Mouse (Mus musculus) MEL (cell line): ENCODE measurements at regions not wholly inside any gene's neighbourhood (a gene's known extent, or its start where the extent isn't known, plus 50 kb on each side); places are given as distances from the start of the nearest gene placed in this dataset.

ENCODE experiments used
- DNase-seq: peaks from one replicate; pipeline ENCODE4 v3.0.0; 2011; ENCODE audit warnings: low read depth, low spot score
- H3K27ac ChIP-seq: 2 replicates; pipeline ENCODE4 v1.5.1; 2012; ENCODE audit warnings: low read depth, mild to moderate bottlenecking, control low read depth, low read length, moderate library complexity; ENCODE audit not compliant: control insufficient read depth
- H3K27me3 ChIP-seq, 2 experiments: fragments of 150-350 bp in 1 of 2; sonication (generic) in 1 of 2; 2 replicates each; pipeline ENCODE4 v1.6.1; 2012; ENCODE audit warnings: low read length in 2 of 2, mild to moderate bottlenecking in 2 of 2, improper control_type of control experiment in 1 of 2, moderate library complexity in 1 of 2; ENCODE audit not compliant: insufficient read depth in 2 of 2, control insufficient read depth in 1 of 2
- H3K36me3 ChIP-seq, 2 experiments: 2 replicates each; pipeline ENCODE4 v1.6.1; 2012 to 2014; ENCODE audit warnings: low read length in 2 of 2, improper control_type of control experiment in 1 of 2, inconsistent platforms in 1 of 2, mild to moderate bottlenecking in 1 of 2; ENCODE audit not compliant: insufficient read depth in 2 of 2, control insufficient read depth in 1 of 2
- H3K4me1 ChIP-seq, 2 experiments: fragments of 150-350 bp in 1 of 2; sonication (generic) in 1 of 2; 2 replicates each; pipeline ENCODE4 v1.6.1; 2012; ENCODE audit warnings: low read length in 2 of 2, improper control_type of control experiment in 1 of 2, mild to moderate bottlenecking in 1 of 2; ENCODE audit not compliant: insufficient read depth in 2 of 2, control insufficient read depth in 1 of 2
- H3K4me3 ChIP-seq, 2 experiments: fragments of 150-350 bp in 1 of 2; sonication (generic) in 1 of 2; 2 replicates each; pipeline ENCODE4 v1.5.1; 2012; ENCODE audit warnings: low read depth in 2 of 2, low read length in 2 of 2, mild to moderate bottlenecking in 2 of 2, moderate library complexity in 2 of 2, control low read depth in 1 of 2, improper control_type of control experiment in 1 of 2; ENCODE audit not compliant: control insufficient read depth in 1 of 2, insufficient read depth in 1 of 2
- H3K79me2 ChIP-seq: 2 replicates; pipeline ENCODE4 v1.6.1; 2012; ENCODE audit warnings: mild to moderate bottlenecking, low read length, moderate library complexity; ENCODE audit not compliant: control insufficient read depth, poor library complexity, insufficient read depth
- H3K9ac ChIP-seq: 2 replicates; pipeline ENCODE4 v1.6.1; 2012; ENCODE audit warnings: low read depth, mild to moderate bottlenecking, control low read depth, low read length, moderate library complexity; ENCODE audit not compliant: control insufficient read depth, poor library complexity, severe bottlenecking
- H3K9me3 ChIP-seq: fragments of 150-350 bp; sonication (generic); replicated peaks from 2 replicates; pipeline ENCODE4 v1.6.1; 2012; ENCODE audit warnings: mild to moderate bottlenecking, low read length, improper control_type of control experiment, moderate library complexity; ENCODE audit not compliant: insufficient read depth
- BHLHE40 ChIP-seq: IDR thresholded peaks from 2 replicates; pipeline ENCODE4 v1.6.1; 2012; ENCODE audit warnings: low read depth, mild to moderate bottlenecking, inconsistent platforms, low read length, improper control_type of control experiment, borderline replicate concordance
- CHD1 ChIP-seq: IDR thresholded peaks from 2 replicates; pipeline ENCODE4 v1.6.1; 2012; ENCODE audit warnings: low read depth, mild to moderate bottlenecking, inconsistent platforms, low read length, improper control_type of control experiment
- CTCF ChIP-seq, 3 experiments: IDR thresholded peaks in 2 of 3; conservative IDR thresholded peaks in 1 of 3; 2 replicates each; pipeline ENCODE4 v1.5.1; 2011 to 2012; ENCODE audit warnings: low read length in 3 of 3, low read depth in 2 of 3, mild to moderate bottlenecking in 2 of 3, improper control_type of control experiment in 1 of 3, inconsistent platforms in 1 of 3, mixed read lengths in 1 of 3, moderate library complexity in 1 of 3; ENCODE audit not compliant: control insufficient read depth in 1 of 3, insufficient read depth in 1 of 3, poor library complexity in 1 of 3, severe bottlenecking in 1 of 3
- E2F4 ChIP-seq: IDR thresholded peaks from 2 replicates; pipeline ENCODE4 v1.6.1; 2011; ENCODE audit warnings: low read depth, low read length, improper control_type of control experiment, borderline replicate concordance
- ELF1 ChIP-seq: IDR thresholded peaks from 2 replicates; pipeline ENCODE4 v1.6.1; 2014; ENCODE audit warnings: low read depth, mild to moderate bottlenecking, inconsistent platforms, low read length, improper control_type of control experiment, moderate library complexity
- ETS1 ChIP-seq: IDR thresholded peaks from 2 replicates; pipeline ENCODE4 v1.6.1; 2012; ENCODE audit warnings: low read depth, mild to moderate bottlenecking, inconsistent platforms, low read length, improper control_type of control experiment, moderate library complexity
- GATA1 ChIP-seq: IDR thresholded peaks from 2 replicates; pipeline ENCODE4 v1.6.1; 2011; ENCODE audit warnings: low read depth, low read length, improper control_type of control experiment
- HCFC1 ChIP-seq: IDR thresholded peaks from 2 replicates; pipeline ENCODE4 v1.6.1; 2012; ENCODE audit warnings: low read depth, mild to moderate bottlenecking, inconsistent platforms, low read length, improper control_type of control experiment, moderate library complexity
- JUND ChIP-seq: IDR thresholded peaks from 2 replicates; pipeline ENCODE4 v1.6.1; 2011; ENCODE audit warnings: low read depth, mild to moderate bottlenecking, improper control_type of control experiment, low read length
- KAT2A ChIP-seq: conservative IDR thresholded peaks from 2 replicates; pipeline ENCODE4 v1.6.1; 2012; ENCODE audit warnings: low read depth, low read length, improper control_type of control experiment, inconsistent platforms
- MAFK ChIP-seq: IDR thresholded peaks from 2 replicates; pipeline ENCODE4 v1.6.1; 2011; ENCODE audit warnings: low read depth, mild to moderate bottlenecking, low read length, improper control_type of control experiment, borderline replicate concordance
- MAZ ChIP-seq: IDR thresholded peaks from 2 replicates; pipeline ENCODE4 v1.6.1; 2012; ENCODE audit warnings: low read depth, mild to moderate bottlenecking, inconsistent platforms, low read length, improper control_type of control experiment
- MXI1 ChIP-seq: IDR thresholded peaks from 2 replicates; pipeline ENCODE4 v1.6.1; 2011; ENCODE audit warnings: mild to moderate bottlenecking, low read depth, low read length, improper control_type of control experiment
- MYB ChIP-seq: IDR thresholded peaks from 2 replicates; pipeline ENCODE4 v1.6.1; 2011; ENCODE audit warnings: mild to moderate bottlenecking, low read depth, low read length, improper control_type of control experiment
- MYC ChIP-seq: IDR thresholded peaks from 2 replicates; pipeline ENCODE4 v1.6.1; 2011; ENCODE audit warnings: low read depth, mild to moderate bottlenecking, low read length, improper control_type of control experiment, moderate library complexity
- NRF1 ChIP-seq: IDR thresholded peaks from 2 replicates; pipeline ENCODE4 v1.6.1; 2014; ENCODE audit warnings: low read depth, mild to moderate bottlenecking, inconsistent platforms, low read length, improper control_type of control experiment, moderate library complexity; ENCODE audit not compliant: poor library complexity, insufficient read depth, severe bottlenecking
- POLR2A ChIP-seq, 2 experiments: IDR thresholded peaks; 2 replicates each; pipeline ENCODE4 v1.6.1; 2011 to 2012; ENCODE audit warnings: low read length in 2 of 2, mild to moderate bottlenecking in 2 of 2, control low read depth in 1 of 2, improper control_type of control experiment in 1 of 2, low read depth in 1 of 2, moderate library complexity in 1 of 2; ENCODE audit not compliant: control insufficient read depth in 1 of 2, insufficient read depth in 1 of 2, poor library complexity in 1 of 2
- POLR2AphosphoS5 ChIP-seq: IDR thresholded peaks from 2 replicates; pipeline ENCODE4 v1.6.1; 2012; ENCODE audit warnings: low read depth, borderline replicate concordance, mild to moderate bottlenecking, inconsistent platforms, low read length, moderate library complexity, mixed read lengths
- RAD21 ChIP-seq: IDR thresholded peaks from 2 replicates; pipeline ENCODE4 v1.6.1; 2011; ENCODE audit warnings: mild to moderate bottlenecking, low read depth, low read length, improper control_type of control experiment
- RCOR1 ChIP-seq: IDR thresholded peaks from 2 replicates; pipeline ENCODE4 v1.6.1; 2012; ENCODE audit warnings: low read depth, mild to moderate bottlenecking, inconsistent platforms, low read length, improper control_type of control experiment
- SIN3A ChIP-seq: IDR thresholded peaks from 2 replicates; pipeline ENCODE4 v1.6.1; 2012; ENCODE audit warnings: low read length, improper control_type of control experiment, inconsistent platforms
- TAL1 ChIP-seq: IDR thresholded peaks from 2 replicates; pipeline ENCODE4 v1.6.1; 2012; ENCODE audit warnings: mild to moderate bottlenecking, inconsistent platforms, low read length, moderate library complexity, mixed read lengths
- USF1 ChIP-seq: IDR thresholded peaks from 2 replicates; pipeline ENCODE4 v1.6.1; 2014; ENCODE audit warnings: low read depth, mild to moderate bottlenecking, inconsistent platforms, low read length, improper control_type of control experiment, moderate library complexity
- USF2 ChIP-seq, 2 experiments: IDR thresholded peaks; 2 replicates each; pipeline ENCODE4 v1.6.1; 2011 to 2012; ENCODE audit warnings: improper control_type of control experiment in 2 of 2, low read length in 2 of 2, borderline replicate concordance in 1 of 2, inconsistent platforms in 1 of 2, low read depth in 1 of 2, mild to moderate bottlenecking in 1 of 2; ENCODE audit not compliant: insufficient read depth in 1 of 2
- ZC3H11A ChIP-seq: IDR thresholded peaks from 2 replicates; pipeline ENCODE4 v1.6.1; 2012; ENCODE audit warnings: low read depth, mild to moderate bottlenecking, inconsistent platforms, low read length, improper control_type of control experiment

DNA sequence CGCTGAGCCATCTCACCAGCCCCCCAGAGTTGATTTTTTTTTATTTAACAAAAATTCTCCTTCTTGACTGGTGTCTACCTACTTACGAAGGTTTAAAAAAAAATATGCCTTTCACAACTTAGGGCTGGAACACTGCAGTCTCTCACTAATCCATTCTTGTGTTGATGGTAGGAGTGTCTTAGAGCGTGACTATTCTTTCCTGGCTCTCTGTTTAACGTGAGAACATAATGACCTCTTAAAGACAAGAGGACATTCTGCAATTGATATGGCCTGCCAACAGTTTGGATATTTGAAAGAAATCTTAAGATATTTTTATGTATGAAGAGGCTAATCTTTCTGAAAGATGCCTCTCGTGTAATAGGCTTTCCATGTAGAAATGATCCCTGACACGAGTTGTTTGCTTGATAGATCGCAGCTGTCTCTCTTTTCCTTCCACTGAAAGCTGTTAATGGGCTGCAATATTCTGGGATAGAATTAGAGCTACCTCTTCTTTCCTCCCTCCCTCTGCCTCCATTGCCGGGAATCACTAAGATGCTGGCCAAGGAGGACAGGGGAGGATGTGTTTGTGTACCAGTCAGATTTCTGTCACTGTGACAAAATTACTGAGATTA lies 101.2 kb upstream of the Adra1d start:
- no peak for TF ChIP-seq HCFC1
- no peak for TF ChIP-seq USF2 (IDR thresholded peaks at IDR 0.05; ENCODE audit: borderline replicate concordance in 1 of 2, insufficient read depth in 1 of 2, low read depth in 1 of 2, low read length in 2 of 2)
- no peak for TF ChIP-seq KAT2A
- no peak for TF ChIP-seq E2F4
- no peak for TF ChIP-seq CHD1
- TF ChIP-seq ELF1: no peak
- no peak for TF ChIP-seq MXI1
- no peak for TF ChIP-seq MAZ
- TF ChIP-seq MAFK: no peak
- TF ChIP-seq SIN3A: no peak
- TF ChIP-seq TAL1: no peak
- TF ChIP-seq GATA1: no peak
- no peak for TF ChIP-seq MYB
- no peak for TF ChIP-seq POLR2AphosphoS5
- no peak for TF ChIP-seq JUND
- no peak for TF ChIP-seq RAD21
- TF ChIP-seq MYC: no peak
- no peak for TF ChIP-seq NRF1
- no peak overlapping the region for H3K27ac ChIP-seq
- no peaks in the 10 kb centered on the region for H3K4me1 ChIP-seq
- no peaks in the 10 kb centered on the region for H3K9me3 ChIP-seq
- no peaks in the 10 kb centered on the region for H3K36me3 ChIP-seq
- no peaks in the 10 kb centered on the region for H3K79me2 ChIP-seq
- no peak overlapping the region for H3K4me3 ChIP-seq
- no peaks in the 10 kb centered on the region for H3K27me3 ChIP-seq
- no peak overlapping the region for H3K9ac ChIP-seq
- no peak for DNase-seq

DNA sequence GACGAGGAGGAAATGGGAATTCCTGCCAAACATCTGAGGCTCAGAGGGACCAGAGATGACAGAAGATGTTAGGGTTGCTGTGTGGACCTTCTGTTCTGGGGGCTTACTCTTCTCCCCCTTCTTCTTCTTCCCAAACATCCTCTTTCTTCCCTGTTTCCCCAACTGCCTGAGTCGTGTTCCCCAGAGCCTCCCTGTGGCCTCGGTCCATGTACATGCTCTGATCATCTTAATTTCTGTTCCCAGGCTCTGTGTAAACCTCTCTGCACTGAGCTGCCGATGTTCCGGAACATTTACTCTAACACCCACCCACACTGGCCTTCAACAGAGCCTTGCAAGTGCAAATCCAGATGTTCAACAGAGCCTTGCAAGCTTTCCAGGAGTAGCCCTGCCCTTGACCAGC lies 90.1 kb upstream of the Adra1d start:
- Histone ChIP-seq H3K9ac (no peak overlapping the region), H3K4me3 (no peak overlapping the region), H3K27ac (no peak overlapping the region), H3K27me3 (no peaks in the 10 kb centered on the region), H3K9me3 (no peaks in the 10 kb centered on the region), H3K79me2 (no peaks in the 10 kb centered on the region), H3K4me1 (no peaks in the 10 kb centered on the region), H3K36me3 (no peaks in the 10 kb centered on the region)
- DNase-seq: no peak
- TF ChIP-seq ETS1: no peak
- no peak for TF ChIP-seq ZC3H11A
- no peak for TF ChIP-seq BHLHE40
- no peak for TF ChIP-seq CTCF (IDR thresholded peaks at IDR 0.05 in 2 of 3, conservative IDR thresholded peaks at IDR 0.05 in 1 of 3; ENCODE audit: control insufficient read depth in 1 of 3, insufficient read depth in 1 of 3, low read depth in 2 of 3, low read length in 3 of 3, poor library complexity in 1 of 3, severe bottlenecking in 1 of 3)
- TF ChIP-seq POLR2A (IDR thresholded peaks at IDR 0.05; ENCODE audit: control insufficient read depth in 1 of 2, insufficient read depth in 1 of 2, low read depth in 1 of 2, low read length in 2 of 2, poor library complexity in 1 of 2): no peak
- TF ChIP-seq USF1: no peak
- no peak for TF ChIP-seq JUND
- TF ChIP-seq RCOR1: no peak
